ENCODE assay signal across 8 mouse cellular contexts in genomic region chr7:44867010-44867702, GRCm38 (mm10). TPM values are rescaled to one million over a fixed set of nuclear protein-coding genes. Genes with fewer than 3 reads are reported as not detected.
DNase-seq lines count a peak whose midpoint lies in the region; ATAC-seq and TF ChIP-seq lines count a peak whose summit lies in the region.

No protein-coding gene starts in this region.

- intact Hi-C loops in left cerebral cortex, postnatal 36 days (cut with DNase I) = no loop called here

- DNase-seq in cerebellum, postnatal 10 days = peak; percentile 32 to 35
- no peak for DNase-seq in cerebellum, postnatal 4 days (ENCODE audit: low spot score in 2 of 2)
- DNase-seq in forebrain, postnatal 0 days = no peak
- no peak for DNase-seq in embryo, embryonic 11 days
- no peak for DNase-seq in left cerebral cortex, postnatal 36 days (ENCODE audit: low spot score in 2 of 2)
- no peak for DNase-seq in cerebellum, adult 8-10 months

- peaks cover 49% of the 10 kb centered on the region for H3K36me3 ChIP-seq in E14TG2a.4 (ENCODE audit: insufficient read depth, low read length)
- H3K36me3 ChIP-seq in forebrain, postnatal 0 days (ENCODE audit: insufficient read depth) = peaks cover 36% of the 10 kb centered on the region
- H3K36me3 ChIP-seq in liver, embryonic 15.5 days (replicated peaks) = peaks cover 31% of the 10 kb centered on the region

- H3K9ac ChIP-seq in forebrain, postnatal 0 days = peak overlapping the region; percentile 99
- no peak overlapping the region for H3K9ac ChIP-seq in liver, embryonic 15.5 days

- H3K4me2 ChIP-seq in forebrain, postnatal 0 days (ENCODE audit: low read depth) = peak overlapping the region; percentile 80
- H3K4me2 ChIP-seq in liver, embryonic 15.5 days = peak overlapping the region; percentile 98

- H3K4me1 ChIP-seq in E14TG2a.4 (replicated peaks; ENCODE audit: low read depth, low read length) = peaks cover 85% of the 10 kb centered on the region
- H3K4me1 ChIP-seq in forebrain, postnatal 0 days (ENCODE audit: insufficient read depth) = peaks cover 18% of the 10 kb centered on the region
- H3K4me1 ChIP-seq in liver, embryonic 15.5 days (replicated peaks) = peaks cover 66% of the 10 kb centered on the region

- TF ChIP-seq CTCF in E14TG2a.4 (conservative IDR thresholded peaks at IDR 0.05; ENCODE audit: low read length) = no peak
- TF ChIP-seq CTCF in forebrain, postnatal 0 days (IDR thresholded peaks at IDR 0.05; ENCODE audit: low read depth) = no peak

- no peaks in the 10 kb centered on the region for H3K27me3 ChIP-seq in E14TG2a.4 (ENCODE audit: insufficient read depth, low read length)
- no peaks in the 10 kb centered on the region for H3K27me3 ChIP-seq in forebrain, postnatal 0 days (ENCODE audit: insufficient read depth, low read length)
- H3K27me3 ChIP-seq in liver, embryonic 15.5 days = peaks cover 10% of the 10 kb centered on the region; the same call in 1 of the 2 replicates

- no peak for ATAC-seq in forebrain, postnatal 0 days
- no peak for ATAC-seq in liver, embryonic 15.5 days (ENCODE audit: insufficient read depth)

- WGBS in forebrain, postnatal 0 days = 63% methylated on average over 19 of the region's 19 CpGs
- 70% methylated on average over 19 of the region's 19 CpGs for WGBS in liver, embryonic 15.5 days (ENCODE audit: insufficient replicate concordance)

- H3K9me3 ChIP-seq in E14TG2a.4 (ENCODE audit: low read length) = no peaks in the 10 kb centered on the region
- H3K9me3 ChIP-seq in forebrain, postnatal 0 days (ENCODE audit: low read length) = no peaks in the 10 kb centered on the region
- no peaks in the 10 kb centered on the region for H3K9me3 ChIP-seq in liver, embryonic 15.5 days (replicated peaks)

- H3K4me3 ChIP-seq in E14TG2a.4 (replicated peaks; ENCODE audit: low read length) = peak overlapping the region; percentile 95
- H3K4me3 ChIP-seq in forebrain, postnatal 0 days (ENCODE audit: low read depth, low read length) = peak overlapping the region; percentile 82
- no peak overlapping the region for H3K4me3 ChIP-seq in liver, embryonic 15.5 days (replicated peaks)

- H3K27ac ChIP-seq in forebrain, postnatal 0 days (ENCODE audit: low read depth, low read length) = peak overlapping the region; percentile 15; the same call in 1 of the 2 replicates
- H3K27ac ChIP-seq in liver, embryonic 15.5 days (replicated peaks) = no peak overlapping the region

RNA-seq across cellular contexts. Expression of gene Ptov1, which starts 2.4 kb away (rescaled TPM):
- total RNA-seq in forebrain, postnatal 0 days (2014; rRNA removed) = 404 and 498 TPM in 2 replicates
- 495 and 513 TPM in 2 replicates for polyA plus RNA-seq in forebrain, postnatal 0 days (2015; fragmentation: Nextera tagmentation; extraction: Ambion mirVana)
- 54.1 and 59.1 TPM in 2 replicates for polyA plus RNA-seq in liver, embryonic 15.5 days (2015; fragmentation: Nextera tagmentation; extraction: Ambion mirVana)
- 100 to 1,000 TPM; 284 to 285 TPM for total RNA-seq in left cerebral cortex, postnatal 36 days (2021)

RNA-seq across cellular contexts. Expression of gene Pnkp, which starts 10.2 kb away (rescaled TPM):
- total RNA-seq in forebrain, postnatal 0 days (2014; rRNA removed) = 30.5 and 31.0 TPM in 2 replicates
- polyA plus RNA-seq in forebrain, postnatal 0 days (2015; fragmentation: Nextera tagmentation; extraction: Ambion mirVana) = 27.2 and 29.8 TPM in 2 replicates
- polyA plus RNA-seq in liver, embryonic 15.5 days (2015; fragmentation: Nextera tagmentation; extraction: Ambion mirVana) = 23.8 and 28.9 TPM in 2 replicates
- total RNA-seq in left cerebral cortex, postnatal 36 days (2021) = 10 to 100 TPM; 26.8 TPM

RNA-seq across cellular contexts. Expression of gene Tbc1d17, which starts 18.3 kb away (rescaled TPM):
- total RNA-seq in forebrain, postnatal 0 days (2014; rRNA removed) = 71.9 and 378 TPM in 2 replicates
- 87.8 and 115 TPM in 2 replicates for polyA plus RNA-seq in forebrain, postnatal 0 days (2015; fragmentation: Nextera tagmentation; extraction: Ambion mirVana)
- polyA plus RNA-seq in liver, embryonic 15.5 days (2015; fragmentation: Nextera tagmentation; extraction: Ambion mirVana) = 26.1 and 29.4 TPM in 2 replicates
- total RNA-seq in left cerebral cortex, postnatal 36 days (2021) = 10 to 100 TPM; 71.9 to 75.6 TPM

RNA-seq across cellular contexts. Expression of gene Akt1s1, which starts 18.4 kb away (rescaled TPM):
- 89.9 and 109 TPM in 2 replicates for total RNA-seq in forebrain, postnatal 0 days (2014; rRNA removed)
- 105 and 112 TPM in 2 replicates for polyA plus RNA-seq in forebrain, postnatal 0 days (2015; fragmentation: Nextera tagmentation; extraction: Ambion mirVana)
- 27.7 and 32.3 TPM in 2 replicates for polyA plus RNA-seq in liver, embryonic 15.5 days (2015; fragmentation: Nextera tagmentation; extraction: Ambion mirVana)
- total RNA-seq in left cerebral cortex, postnatal 36 days (2021) = 10 to 100 TPM; 67.7 to 73.6 TPM

RNA-seq across cellular contexts. Expression of gene Med25, which starts 25.4 kb away (rescaled TPM):
- total RNA-seq in forebrain, postnatal 0 days (2014; rRNA removed) = 113 and 148 TPM in 2 replicates
- 142 and 151 TPM in 2 replicates for polyA plus RNA-seq in forebrain, postnatal 0 days (2015; fragmentation: Nextera tagmentation; extraction: Ambion mirVana)
- polyA plus RNA-seq in liver, embryonic 15.5 days (2015; fragmentation: Nextera tagmentation; extraction: Ambion mirVana) = 46.8 and 56.2 TPM in 2 replicates
- total RNA-seq in left cerebral cortex, postnatal 36 days (2021) = 10 to 100 TPM; 91.7 to 98.1 TPM

Comparison
In these comparisons a context has a peak if more than half of its experiments do, and no peak if none do; other contexts are left out.
1. DNase-seq: peak in cerebellum, postnatal 10 days (2 of 2); none in cerebellum, postnatal 4 days (0 of 2), forebrain, postnatal 0 days (single experiment), embryo, embryonic 11 days (single experiment), left cerebral cortex, postnatal 36 days (0 of 2) and cerebellum, adult 8-10 months (single experiment).